ENCODE assay signal across 12 mouse cellular contexts in genomic region chr6:55920866-55921630, GRCm38 (mm10).
DNase-seq lines count a peak whose midpoint lies in the region; ATAC-seq and TF ChIP-seq lines count a peak whose summit lies in the region.
"Had no signal": no experiment of that assay in that cellular context is flagged by ENCODE, and none has a peak within 500 bp of the region (broad histone marks: within the 10 kb centered on the region; RNA-seq: fewer than 3 reads in every experiment).

No protein-coding gene starts in this region.

- WGBS in hindbrain, embryonic 12.5 days: 63% methylated on average over 4 of the region's 4 CpGs
- 83% methylated on average over 4 of the region's 4 CpGs for WGBS in midbrain, embryonic 12.5 days

- DNase-seq in brain, embryonic 14.5 days (ENCODE audit: low read depth): peak; percentile 96
- DNase-seq in cerebellum, adult 9-11 months: peak; percentile 30
- DNase-seq in kidney, postnatal 10 days: no peak
- no peak for DNase-seq in kidney, postnatal 25 days
- DNase-seq in frontal cortex, postnatal 14 days (ENCODE audit: low spot score in 2 of 2): no peak

- no peak overlapping the region for H3K9ac ChIP-seq in hindbrain, embryonic 12.5 days
- H3K9ac ChIP-seq in midbrain, embryonic 12.5 days (replicated peaks): no peak overlapping the region
- H3K9ac ChIP-seq: embryonic facial prominence, embryonic 12.5 days; heart, embryonic 15.5 days; kidney, embryonic 15.5 days; limb, embryonic 13.5 days had no signal

- TF ChIP-seq CTCF in brain, embryonic 14.5 days (IDR thresholded peaks at IDR 0.05; ENCODE audit: borderline replicate concordance, extremely low read depth, insufficient read depth, insufficient read length): no peak

- peak; percentile 63; the same call in 1 of the 2 replicates for ATAC-seq in hindbrain, embryonic 12.5 days (ENCODE audit: low FRiP score)
- ATAC-seq in midbrain, embryonic 12.5 days (ENCODE audit: low FRiP score, low read depth): peak; percentile 69; the same call in 1 of the 2 replicates
- ATAC-seq: lung, postnatal 0 days had no signal

- no peaks in the 10 kb centered on the region for H3K27me3 ChIP-seq in hindbrain, embryonic 12.5 days
- no peaks in the 10 kb centered on the region for H3K27me3 ChIP-seq in midbrain, embryonic 12.5 days
- H3K27me3 ChIP-seq: embryonic facial prominence, embryonic 12.5 days; heart, embryonic 15.5 days; kidney, embryonic 15.5 days; limb, embryonic 13.5 days had no signal

- peaks cover 7% of the 10 kb centered on the region; the same call in 1 of the 2 replicates for H3K4me1 ChIP-seq in hindbrain, embryonic 12.5 days
- H3K4me1 ChIP-seq in midbrain, embryonic 12.5 days: peaks cover 11% of the 10 kb centered on the region
- H3K4me1 ChIP-seq: embryonic facial prominence, embryonic 12.5 days; heart, embryonic 15.5 days; kidney, embryonic 15.5 days had no signal

- H3K27ac ChIP-seq in hindbrain, embryonic 12.5 days: peak overlapping the region; percentile 52; the same call in 1 of the 2 replicates
- peak overlapping the region; percentile 77 for H3K27ac ChIP-seq in midbrain, embryonic 12.5 days (replicated peaks)
- H3K27ac ChIP-seq: embryonic facial prominence, embryonic 12.5 days; heart, embryonic 15.5 days; kidney, embryonic 15.5 days; limb, embryonic 13.5 days had no signal

- H3K4me3 ChIP-seq in hindbrain, embryonic 12.5 days: no peak overlapping the region
- H3K4me3 ChIP-seq in midbrain, embryonic 12.5 days: no peak overlapping the region
- H3K4me3 ChIP-seq: embryonic facial prominence, embryonic 12.5 days; heart, embryonic 15.5 days; kidney, embryonic 15.5 days; limb, embryonic 13.5 days had no signal

- no peak for TF ChIP-seq POLR2A in brain, embryonic 14.5 days (IDR thresholded peaks at IDR 0.05; ENCODE audit: borderline replicate concordance, extremely low read depth, insufficient read depth, insufficient read length, poor library complexity, severe bottlenecking)

- no peaks in the 10 kb centered on the region for H3K36me3 ChIP-seq in hindbrain, embryonic 12.5 days
- no peaks in the 10 kb centered on the region for H3K36me3 ChIP-seq in midbrain, embryonic 12.5 days
- H3K36me3 ChIP-seq: embryonic facial prominence, embryonic 12.5 days; heart, embryonic 15.5 days; kidney, embryonic 15.5 days; limb, embryonic 13.5 days had no signal

- no peaks in the 10 kb centered on the region for H3K9me3 ChIP-seq in hindbrain, embryonic 12.5 days (replicated peaks)
- no peaks in the 10 kb centered on the region for H3K9me3 ChIP-seq in midbrain, embryonic 12.5 days
- H3K9me3 ChIP-seq: embryonic facial prominence, embryonic 12.5 days; heart, embryonic 15.5 days; kidney, embryonic 15.5 days; limb, embryonic 13.5 days had no signal

- no peak overlapping the region for H3K4me2 ChIP-seq in hindbrain, embryonic 12.5 days (replicated peaks)
- H3K4me2 ChIP-seq in midbrain, embryonic 12.5 days (replicated peaks): no peak overlapping the region
- H3K4me2 ChIP-seq: embryonic facial prominence, embryonic 12.5 days; heart, embryonic 15.5 days; kidney, embryonic 15.5 days; limb, embryonic 13.5 days had no signal

Comparison
In these comparisons a context has a peak if more than half of its experiments do, and no peak if none do; other contexts are left out.
1. DNase-seq: peak in brain, embryonic 14.5 days (single experiment) and cerebellum, adult 9-11 months (single experiment); none in kidney, postnatal 10 days (single experiment), kidney, postnatal 25 days (0 of 2) and frontal cortex, postnatal 14 days (0 of 2).